Mouse (Mus musculus): ENCODE data around the gene Mcrip2.

Mcrip2 gene

DNA sequence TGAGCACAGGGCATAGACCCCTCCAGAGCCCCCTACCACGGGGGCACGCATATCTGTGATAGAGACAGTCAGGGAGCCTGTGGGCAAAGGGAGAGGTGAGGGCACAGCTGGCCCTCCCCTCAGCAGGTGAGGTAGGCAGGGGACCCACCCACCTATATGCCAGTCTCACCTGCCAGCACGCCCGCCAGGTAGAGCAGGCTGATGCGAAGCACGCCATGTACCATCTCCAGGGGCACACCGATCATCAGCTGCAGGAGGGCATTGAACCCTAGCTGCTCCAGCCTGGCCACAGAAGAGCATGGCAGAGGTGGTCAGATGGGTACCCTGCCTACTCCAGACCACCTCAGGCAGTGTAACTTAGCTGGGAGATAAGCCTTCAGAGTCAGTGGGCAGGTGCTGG is 33.3 kb downstream of the Mcrip2 start:
- no peak for DNase-seq (ENCODE audit: low read depth, low spot score)

- DNase-seq (ENCODE audit: low read depth, low spot score): no peak
Measured at GRCm38 (mm10) chr17:25834595-25835222, 33.9 kb downstream of the Mcrip2 start.

GRCm38 (mm10) chr17:25833961-25834594 is 34.5 kb downstream of the Mcrip2 start:
- DNase-seq (ENCODE audit: low read depth, low spot score): no peak

DNA sequence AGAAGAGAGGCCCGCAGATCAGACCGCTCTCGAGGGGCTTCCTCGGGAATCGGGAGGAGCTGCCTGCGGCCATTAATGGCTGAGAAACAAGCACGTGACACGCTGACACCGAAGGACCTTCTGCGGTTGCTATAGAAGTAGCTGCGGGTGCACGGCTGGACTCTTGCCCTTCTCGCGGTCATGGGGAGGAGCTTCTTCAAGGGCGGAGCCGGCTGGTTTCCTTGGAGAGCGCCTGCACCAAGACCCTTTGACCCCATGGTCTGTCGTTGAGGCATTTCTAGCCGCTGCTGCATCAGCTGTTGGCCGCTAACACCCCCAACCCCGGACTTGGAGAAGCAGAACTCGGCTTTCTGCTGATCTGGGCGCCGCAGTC is 35.3 kb downstream of the Mcrip2 start, which contains the start of gene Stub1:
Stub1 (minus strand) TSS at position 114 of the 373 bp plus-strand sequence.
- DNase-seq (ENCODE audit: low read depth, low spot score): no peak

- peak; percentile 96 for DNase-seq (ENCODE audit: low read depth, low spot score)
Measured at GRCm38 (mm10) chr17:25832436-25833290, 35.9 kb downstream of the Mcrip2 start.

- DNase-seq (ENCODE audit: low read depth, low spot score): no peak
Measured at GRCm38 (mm10) chr17:25831451-25832281, 36.9 kb downstream of the Mcrip2 start.

DNA sequence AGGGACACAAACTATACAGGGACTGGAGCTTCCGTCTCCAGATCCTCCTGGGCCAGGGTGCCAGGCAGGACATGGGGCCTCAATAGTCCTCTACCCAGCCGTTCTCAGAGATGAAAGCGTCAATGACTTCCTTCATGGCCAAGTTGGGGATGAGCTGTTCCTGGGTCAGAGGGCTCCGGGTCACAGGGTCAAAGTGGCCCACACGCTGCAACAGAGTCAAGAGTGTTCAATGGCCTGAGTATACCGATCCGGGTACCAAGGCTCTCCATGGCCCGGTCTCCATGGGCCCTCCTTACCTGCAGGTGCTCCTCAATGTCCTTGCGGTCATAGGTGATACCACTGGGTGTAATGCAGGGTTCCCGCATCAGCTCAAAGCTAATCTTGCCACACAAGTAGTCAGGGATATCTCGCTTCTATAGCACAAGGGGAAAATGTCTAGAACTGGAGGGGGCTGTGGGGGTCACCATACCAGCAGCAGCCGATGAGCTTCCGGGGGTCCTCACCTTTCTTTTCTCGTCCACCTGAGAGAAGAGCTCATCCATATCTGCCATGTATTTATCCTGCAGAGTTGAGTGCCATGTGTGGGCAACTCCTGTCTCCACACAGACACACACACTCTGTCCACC is 37.6 kb downstream of the Mcrip2 start:
- no peak for DNase-seq (ENCODE audit: low read depth, low spot score)

GRCm38 (mm10) chr17:25830200-25830753 is 38.3 kb downstream of the Mcrip2 start:
- DNase-seq (ENCODE audit: low read depth, low spot score): no peak

- DNase-seq (ENCODE audit: low read depth, low spot score): no peak
Measured at GRCm38 (mm10) chr17:25829558-25830017, 39.0 kb downstream of the Mcrip2 start.

- DNase-seq (ENCODE audit: low read depth, low spot score): no peak
Measured at GRCm38 (mm10) chr17:25828712-25829557, 39.6 kb downstream of the Mcrip2 start, which contains the start of gene Jmjd8. Jmjd8 (plus strand) TSS chr17:25828867.

GRCm38 (mm10) chr17:25828223-25828594 is 40.4 kb downstream of the Mcrip2 start:
- DNase-seq (ENCODE audit: low read depth, low spot score): no peak

GRCm38 (mm10) chr17:25827546-25828222 is 40.9 kb downstream of the Mcrip2 start:
- DNase-seq (ENCODE audit: low read depth, low spot score): no peak

DNA sequence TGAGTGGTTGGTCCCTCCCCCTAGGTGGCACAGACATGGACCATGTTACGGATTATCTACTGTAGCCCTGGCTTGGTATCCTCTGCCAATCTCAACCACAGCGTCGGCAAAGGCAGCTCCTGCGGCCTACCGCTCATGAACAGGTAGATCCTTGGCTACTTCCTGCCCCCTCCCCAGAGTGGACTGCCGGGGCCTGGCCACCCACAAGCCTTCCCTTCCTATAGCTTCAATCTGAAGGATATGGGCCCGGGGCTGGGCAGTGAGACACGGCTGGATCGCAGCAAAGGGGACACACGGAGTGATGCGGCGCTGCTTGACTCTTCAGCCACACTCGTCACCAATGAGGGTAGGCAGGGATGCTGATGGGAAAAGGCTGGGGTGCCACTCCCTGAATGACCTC is 41.6 kb downstream of the Mcrip2 start:
- DNase-seq (ENCODE audit: low read depth, low spot score): no peak

DNA sequence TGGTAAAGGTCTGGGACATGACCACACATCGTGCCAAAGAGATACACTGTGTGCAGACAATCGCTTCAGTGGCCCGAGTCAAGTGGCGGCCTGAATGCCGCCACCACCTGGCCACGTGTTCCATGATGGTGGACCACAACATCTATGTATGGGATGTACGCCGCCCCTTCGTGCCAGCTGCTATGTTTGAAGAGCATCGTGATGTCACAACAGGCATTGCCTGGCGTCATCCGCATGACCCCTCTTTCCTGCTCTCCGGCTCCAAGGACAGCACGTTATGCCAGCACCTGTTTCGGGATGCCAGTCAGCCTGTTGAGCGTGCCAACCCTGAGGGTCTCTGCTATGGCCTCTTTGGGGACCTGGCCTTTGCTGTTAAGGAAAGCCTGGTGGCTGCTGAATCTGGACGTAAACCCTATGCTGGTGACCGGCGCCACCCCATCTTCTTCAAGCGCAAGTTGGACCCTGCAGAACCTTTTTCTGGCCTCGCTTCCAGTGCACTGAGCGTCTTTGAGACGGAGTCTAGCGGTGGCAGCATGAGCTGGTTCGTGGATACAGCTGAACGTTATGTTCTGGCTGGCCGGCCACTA is 42.5 kb downstream of the Mcrip2 start:
- no peak for DNase-seq (ENCODE audit: low read depth, low spot score)

GRCm38 (mm10) chr17:25825311-25825710 is 43.3 kb downstream of the Mcrip2 start:
- no peak for DNase-seq (ENCODE audit: low read depth, low spot score)

DNA sequence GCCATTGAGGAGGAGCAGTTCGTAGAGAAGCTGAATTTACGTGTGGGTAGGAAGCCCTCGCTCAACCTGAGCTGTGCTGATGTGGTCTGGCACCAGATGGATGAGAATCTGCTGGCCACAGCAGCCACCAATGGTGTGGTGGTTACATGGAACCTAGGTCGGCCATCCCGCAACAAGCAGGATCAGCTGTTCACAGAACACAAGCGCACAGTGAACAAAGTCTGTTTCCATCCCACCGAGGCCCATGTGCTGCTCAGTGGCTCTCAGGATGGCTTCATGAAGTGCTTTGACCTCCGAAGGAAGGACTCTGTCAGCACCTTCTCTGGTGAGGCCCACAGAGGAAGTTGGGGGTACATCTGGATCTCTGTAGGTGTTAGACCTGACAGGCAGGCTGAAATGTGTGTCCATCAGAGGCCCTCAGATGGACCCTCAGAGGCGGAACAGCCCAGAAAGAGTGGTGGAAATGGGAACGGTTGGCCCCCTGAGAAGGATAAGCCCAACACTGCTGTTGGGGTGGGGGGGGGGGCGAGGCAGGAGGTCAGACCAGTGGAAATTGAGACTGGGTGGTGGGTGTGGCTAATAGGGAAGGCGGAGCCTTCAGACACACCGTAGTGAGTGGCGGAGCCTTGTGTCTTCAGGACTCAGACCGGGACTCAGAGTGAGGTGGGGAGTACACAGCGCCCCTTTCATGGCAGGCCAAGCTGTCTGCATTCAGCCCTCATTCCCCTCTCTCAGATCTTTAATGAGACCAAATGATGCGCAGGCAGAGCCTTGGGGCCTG is 44.0 kb downstream of the Mcrip2 start:
- no peak for DNase-seq (ENCODE audit: low read depth, low spot score)

GRCm38 (mm10) chr17:25823452-25823851 is 45.1 kb downstream of the Mcrip2 start, which contains the start of gene Wdr24:
Wdr24 (plus strand) TSS chr17:25823627.
- DNase-seq (ENCODE audit: low read depth, low spot score): no peak
